Mouse (Mus musculus) C2C12 (cell line): Measurements from ENCODE around the gene BC017158.

Source experiments
- CEBPB ChIP-seq: IDR thresholded peaks from one replicate; pipeline ENCODE4 v1.6.1; 2011; ENCODE audit warnings: low read depth, mild to moderate bottlenecking, control low read depth, moderate library complexity
- CTCF ChIP-seq: IDR thresholded peaks from one replicate; pipeline ENCODE4 v1.5.1; 2011; ENCODE audit not compliant: control insufficient read depth, insufficient read depth, insufficient read length
- FOSL1 ChIP-seq: IDR thresholded peaks from one replicate; pipeline ENCODE4 v1.8.0; 2011; ENCODE audit warnings: mild to moderate bottlenecking, low read length; ENCODE audit not compliant: poor library complexity, insufficient read depth, severe bottlenecking
- MAX ChIP-seq: IDR thresholded peaks from one replicate; pipeline ENCODE4 v1.6.1; 2011; ENCODE audit warnings: mild to moderate bottlenecking, control low read depth
- MYOD1 ChIP-seq: IDR thresholded peaks from one replicate; pipeline ENCODE4 v1.6.1; 2011; ENCODE audit warnings: low read depth; ENCODE audit not compliant: control insufficient read depth, insufficient read length
- MYOG ChIP-seq: IDR thresholded peaks from one replicate; pipeline ENCODE4 v1.6.1; 2011; ENCODE audit not compliant: control insufficient read depth, insufficient read length; ENCODE audit errors: extremely low read depth
- USF1 ChIP-seq: IDR thresholded peaks from one replicate; pipeline ENCODE4 v1.6.1; 2011; ENCODE audit warnings: low read depth, mild to moderate bottlenecking, control low read depth, moderate library complexity

DNA sequence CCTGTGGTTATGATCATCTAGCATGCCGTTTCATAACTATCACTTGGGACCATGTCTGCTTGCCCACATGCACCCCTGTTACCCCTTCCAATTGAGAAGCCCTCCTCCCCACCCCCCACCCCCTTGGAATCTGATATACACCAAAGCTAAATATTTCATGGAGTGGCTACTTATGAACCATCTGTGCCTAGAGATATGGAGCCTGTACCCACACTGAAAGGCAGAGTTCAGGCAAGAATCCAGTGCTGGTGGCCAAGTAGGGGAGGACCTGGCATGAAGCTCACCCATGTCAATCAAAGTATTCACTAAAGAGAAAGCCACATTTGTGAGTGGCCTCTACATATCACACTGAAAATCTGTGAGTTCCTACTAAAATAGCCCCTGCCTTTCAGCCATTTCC, 11.8 kb upstream of the BC017158 start:
- TF ChIP-seq CTCF = no peak
- TF ChIP-seq USF1 = no peak
- no peak for TF ChIP-seq CEBPB
- TF ChIP-seq MAX = no peak
- TF ChIP-seq MYOG = no peak
- no peak for TF ChIP-seq MYOD1
- TF ChIP-seq FOSL1 = no peak
